In genomic region chr6:124883351-124883750, GRCm38 (mm10) we compare ENCODE assay signal across 23 mouse cellular contexts. TPM values are rescaled to one million over a fixed set of nuclear protein-coding genes. Genes with fewer than 3 reads are reported as not detected.
"Had no signal": no experiment of that assay in that cellular context is flagged by ENCODE, and none has a peak within 500 bp of the region (broad histone marks: within the 10 kb centered on the region; RNA-seq: fewer than 3 reads in every experiment).

No protein-coding gene starts in this region.

- H3K4me3 ChIP-seq: liver, embryonic 15.5 days; lung, embryonic 15.5 days; megakaryocyte, embryonic 14.5 days; midbrain, embryonic 13.5 days; midbrain, embryonic 15.5 days; neural tube, embryonic 12.5 days had no signal

- H3K9ac ChIP-seq: liver, embryonic 15.5 days; liver, postnatal 0 days; lung, embryonic 15.5 days; midbrain, embryonic 13.5 days; midbrain, embryonic 15.5 days; neural tube, embryonic 12.5 days had no signal

- H3K4me1 ChIP-seq: liver, embryonic 15.5 days; lung, embryonic 15.5 days; midbrain, embryonic 13.5 days; midbrain, embryonic 15.5 days; neural tube, embryonic 12.5 days had no signal

- H3K27ac ChIP-seq: liver, embryonic 15.5 days; lung, embryonic 15.5 days; macrophage; midbrain, embryonic 13.5 days; midbrain, embryonic 15.5 days; neural tube, embryonic 12.5 days had no signal

- H3K27me3 ChIP-seq: lung, embryonic 15.5 days; midbrain, embryonic 13.5 days; midbrain, embryonic 15.5 days; neural tube, embryonic 12.5 days had no signal

- ATAC-seq: liver, postnatal 0 days; lung, postnatal 0 days; midbrain, embryonic 13.5 days; midbrain, embryonic 15.5 days had no signal

- H3K9me3 ChIP-seq: liver, embryonic 15.5 days; lung, embryonic 15.5 days; megakaryocyte, embryonic 14.5 days; midbrain, embryonic 13.5 days; midbrain, embryonic 15.5 days; neural tube, embryonic 12.5 days had no signal

- DNase-seq: liver, postnatal 0 days; lung, adult 2 months; lung, postnatal 14 days; lung, postnatal 36 days; right cerebral cortex, adult 18-20 months; right cerebral cortex, postnatal 25 days; right cerebral cortex, postnatal 4 days; spleen, adult 18-20 months; thymus, adult 18-20 months; thymus, postnatal 14 days; thymus, postnatal 36 days had no signal

- H3K36me3 ChIP-seq: liver, embryonic 15.5 days; lung, embryonic 15.5 days; midbrain, embryonic 13.5 days; midbrain, embryonic 15.5 days; neural tube, embryonic 12.5 days had no signal

- H3K4me2 ChIP-seq: liver, embryonic 15.5 days; lung, embryonic 15.5 days; midbrain, embryonic 11.5 days; midbrain, embryonic 13.5 days; midbrain, embryonic 15.5 days; neural tube, embryonic 12.5 days had no signal

RNA-seq across cellular contexts. Expression of gene Cd4, which starts 4.7 kb away (rescaled TPM):
- polyA plus RNA-seq: midbrain, embryonic 11.5 days had no signal

RNA-seq across cellular contexts. Expression of gene Gpr162, which starts 19.6 kb away (rescaled TPM):
- total RNA-seq: megakaryocyte progenitor cell, adult 5-6 weeks; neutrophil, adult 5-6 weeks had no signal

RNA-seq across cellular contexts. Expression of gene P3h3, which starts 25.8 kb away (rescaled TPM):
- total RNA-seq: monocyte, adult 5-6 weeks; neutrophil, adult 5-6 weeks had no signal

RNA-seq across cellular contexts. Expression of gene Lag3, which starts 28.2 kb away (rescaled TPM):
- total RNA-seq: monocyte, adult 5-6 weeks had no signal
